ENCODE assay signal across 10 mouse cellular contexts in the genomic region with DNA sequence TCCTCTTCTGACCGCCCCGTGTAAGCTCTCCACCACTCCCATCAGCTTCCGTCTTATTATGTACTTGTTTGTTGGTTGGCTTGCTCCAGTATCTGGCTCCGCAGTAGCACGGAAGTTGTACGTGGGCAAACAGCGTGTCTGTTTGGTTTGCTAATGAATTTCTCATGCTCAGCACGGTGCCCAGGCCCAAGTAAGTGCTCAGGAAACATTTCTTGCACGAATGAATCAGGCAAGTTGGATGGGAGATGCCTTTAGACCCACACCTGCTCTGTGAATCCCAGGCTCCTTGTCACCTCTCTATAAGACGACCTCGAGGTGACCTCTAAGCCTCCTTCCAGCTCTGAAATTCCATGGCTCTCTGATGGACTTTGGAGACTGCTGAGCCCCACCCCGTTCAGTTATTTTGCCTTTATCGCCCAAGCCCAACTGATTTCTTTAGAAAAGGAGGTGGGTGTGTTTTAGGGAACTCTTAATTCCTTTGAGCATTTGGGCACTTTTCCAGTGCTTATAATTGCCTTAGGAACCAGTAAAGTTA. TPM values are rescaled to one million over a fixed set of nuclear protein-coding genes. Genes with fewer than 3 reads are reported as not detected.
A peak's percentile ranks its signal among the peaks of the same experiment; 100 is the strongest.
DNase-seq lines count a peak whose midpoint lies in the region; ATAC-seq lines count a peak whose summit lies in the region.
"Had no signal": no experiment of that assay in that cellular context is flagged by ENCODE, and none has a peak within 500 bp of the region (broad histone marks: within the 10 kb centered on the region; RNA-seq: fewer than 3 reads in every experiment).

No protein-coding gene starts in this region.

- no peak overlapping the region for H3K9ac ChIP-seq in kidney, embryonic 14.5 days (ENCODE audit: low read depth, low read length)
- no peak overlapping the region for H3K9ac ChIP-seq in embryonic facial prominence, embryonic 11.5 days (replicated peaks; ENCODE audit: low read length)
- no peak overlapping the region for H3K9ac ChIP-seq in heart, embryonic 11.5 days (ENCODE audit: low read depth, low read length)
- H3K9ac ChIP-seq: liver, embryonic 14.5 days had no signal

- H3K27ac ChIP-seq in kidney, embryonic 14.5 days (ENCODE audit: low read depth, low read length): peak overlapping the region; percentile 30; the same call in 1 of the 2 replicates
- no peak overlapping the region for H3K27ac ChIP-seq in embryonic facial prominence, embryonic 11.5 days (replicated peaks; ENCODE audit: low read depth, low read length)
- no peak overlapping the region for H3K27ac ChIP-seq in heart, embryonic 11.5 days (ENCODE audit: low read depth, low read length)
- H3K27ac ChIP-seq: liver, embryonic 14.5 days had no signal

- no peaks in the 10 kb centered on the region for H3K27me3 ChIP-seq in kidney, embryonic 14.5 days (ENCODE audit: control insufficient read depth, insufficient read depth, low read length)
- no peaks in the 10 kb centered on the region for H3K27me3 ChIP-seq in embryonic facial prominence, embryonic 11.5 days (ENCODE audit: control insufficient read depth, insufficient read depth, low read length)
- H3K27me3 ChIP-seq in heart, embryonic 11.5 days (ENCODE audit: control insufficient read depth, insufficient read depth, low read length): no peaks in the 10 kb centered on the region

- 0 out of 2 replicates have a peak, but pooled peaks cover 4% of the 10 kb centered on the region for H3K4me1 ChIP-seq in kidney, embryonic 14.5 days (ENCODE audit: control insufficient read depth, insufficient read depth, low read length)
- no peaks in the 10 kb centered on the region for H3K4me1 ChIP-seq in embryonic facial prominence, embryonic 11.5 days (ENCODE audit: control insufficient read depth, insufficient read depth, low read length)
- no peaks in the 10 kb centered on the region for H3K4me1 ChIP-seq in heart, embryonic 11.5 days (ENCODE audit: control insufficient read depth, insufficient read depth, low read length)

- 66% methylated on average over 13 of the region's 13 CpGs for WGBS in kidney, embryonic 14.5 days
- 60% methylated on average over 13 of the region's 13 CpGs for WGBS in embryonic facial prominence, embryonic 11.5 days
- 31% methylated on average over 13 of the region's 13 CpGs for WGBS in large intestine, adult 2 months
- WGBS in heart, embryonic 11.5 days (ENCODE audit: insufficient replicate concordance): 66% methylated on average over 13 of the region's 13 CpGs

- no peaks in the 10 kb centered on the region for H3K9me3 ChIP-seq in kidney, embryonic 14.5 days (ENCODE audit: control insufficient read depth, low read length)
- no peaks in the 10 kb centered on the region for H3K9me3 ChIP-seq in embryonic facial prominence, embryonic 11.5 days (replicated peaks; ENCODE audit: control insufficient read depth, low read length)
- no peaks in the 10 kb centered on the region for H3K9me3 ChIP-seq in heart, embryonic 11.5 days (replicated peaks; ENCODE audit: control insufficient read depth, low read length)

- H3K4me2 ChIP-seq in kidney, embryonic 14.5 days (replicated peaks; ENCODE audit: low read depth, low read length): no peak overlapping the region
- no peak overlapping the region for H3K4me2 ChIP-seq in embryonic facial prominence, embryonic 11.5 days (ENCODE audit: low read depth, low read length)
- H3K4me2 ChIP-seq in heart, embryonic 11.5 days: no peak overlapping the region

- H3K36me3 ChIP-seq in kidney, embryonic 14.5 days (ENCODE audit: control insufficient read depth, insufficient read depth, low read length): no peaks in the 10 kb centered on the region
- no peaks in the 10 kb centered on the region for H3K36me3 ChIP-seq in embryonic facial prominence, embryonic 11.5 days (replicated peaks; ENCODE audit: control insufficient read depth, insufficient read depth, low read depth, low read length)
- H3K36me3 ChIP-seq in heart, embryonic 11.5 days (ENCODE audit: control insufficient read depth, insufficient read depth, low read length): no peaks in the 10 kb centered on the region

- no peak for ATAC-seq in kidney, embryonic 14.5 days (ENCODE audit: low FRiP score, low TSS enrichment)
- ATAC-seq in embryonic facial prominence, embryonic 11.5 days (replicated peaks; ENCODE audit: insufficient number of reproducible peaks, low FRiP score, low TSS enrichment, low read depth): 0 out of 2 replicates have a peak, but pooled peaks have one; percentile 46
- ATAC-seq in heart, embryonic 11.5 days (replicated peaks; ENCODE audit: insufficient number of reproducible peaks, low FRiP score, low TSS enrichment): no peak

- H3K4me3 ChIP-seq in kidney, embryonic 14.5 days (ENCODE audit: low read length): no peak overlapping the region
- H3K4me3 ChIP-seq in embryonic facial prominence, embryonic 11.5 days (ENCODE audit: low read depth, low read length): no peak overlapping the region
- H3K4me3 ChIP-seq in heart, embryonic 11.5 days (ENCODE audit: low read depth, low read length): no peak overlapping the region

- no peak for DNase-seq in kidney, adult 9 months
- peak; percentile 98 for DNase-seq in ES-CJ7 (ENCODE audit: low read depth, low spot score)
- no peak for DNase-seq in embryonic facial prominence, embryonic 11.5 days (ENCODE audit: low spot score)
- peak; percentile 47 for DNase-seq in large intestine, adult 2 months (ENCODE audit: low read depth, low spot score)
- no peak for DNase-seq in gastrocnemius, postnatal 10 days
- no peak for DNase-seq in frontal cortex, postnatal 25 days (ENCODE audit: low spot score in 2 of 2)
- DNase-seq: kidney, postnatal 10 days had no signal

RNA-seq across cellular contexts. Expression of gene Lrig1, which starts 55.4 kb away (rescaled TPM):
- polyA plus RNA-seq in kidney, embryonic 14.5 days (2014; fragmentation: Nextera tagmentation; extraction: Ambion mirVana): 10.4 and 11.0 TPM in 2 replicates
- 15.1 and 17.2 TPM in 2 replicates for polyA plus RNA-seq in embryonic facial prominence, embryonic 11.5 days (2014; fragmentation: Nextera tagmentation; extraction: Ambion mirVana)
- 35.5 and 44.5 TPM in 2 replicates for polyA plus RNA-seq in large intestine, adult 2 months (2012; rRNA removed)
- total RNA-seq in gastrocnemius, postnatal 10 days (2021): 10 to 100 TPM; 52.1 to 54.0 TPM
- 10.9 and 11.8 TPM in 2 replicates for polyA plus RNA-seq in heart, embryonic 11.5 days (2014; fragmentation: Nextera tagmentation; extraction: Ambion mirVana)

Comparison
In these comparisons a context has a peak if more than half of its experiments do, and no peak if none do; other contexts are left out.
1. DNase-seq: peak in ES-CJ7 (single experiment) and large intestine, adult 2 months (single experiment); none in kidney, adult 9 months (single experiment), embryonic facial prominence, embryonic 11.5 days (single experiment), gastrocnemius, postnatal 10 days (single experiment) and frontal cortex, postnatal 25 days (0 of 2).